Mouse (Mus musculus) liver, embryonic 14.5 days (tissue): ENCODE measurements around the gene Nmrk1.

Experiments used
- CTCF ChIP-seq: IDR thresholded peaks from 2 replicates; pipeline ENCODE4 v1.5.1; 2016; ENCODE audit warnings: antibody characterized with exemption, low read depth, control low read depth
- EP300 ChIP-seq: IDR thresholded peaks from 2 replicates; pipeline ENCODE4 v1.6.1; 2016; ENCODE audit warnings: antibody characterized with exemption, low read depth

DNA sequence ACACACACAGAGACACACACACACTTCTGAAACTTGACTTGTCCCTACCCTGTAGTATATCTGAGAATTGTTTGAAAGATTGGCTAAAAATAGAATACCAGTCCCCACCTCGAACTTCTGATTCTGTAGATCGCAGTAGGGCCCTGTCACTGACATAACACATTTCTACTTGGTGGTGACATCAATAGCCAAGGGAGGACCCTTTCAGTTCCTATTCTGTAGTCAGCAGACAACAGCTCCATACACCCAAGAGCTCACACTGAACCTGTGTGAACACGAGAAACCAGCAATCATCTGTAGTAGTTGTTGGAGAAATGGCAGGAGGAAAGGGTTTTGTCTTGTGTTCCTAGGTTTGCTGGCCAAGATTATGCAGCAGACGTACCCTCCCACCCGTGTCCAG lies 23.2 kb downstream of the Nmrk1 start:
- TF ChIP-seq CTCF (no peak), EP300 (no peak)
